Mouse (Mus musculus) lung, embryonic 14.5 days (tissue): ENCODE data around the gene Olfr954. TPM values are rescaled to one million over a fixed set of nuclear protein-coding genes. Genes with fewer than 3 reads are reported as not detected.

Experiments used
- ATAC-seq: fragments of 200-750 bp; cut with Nextera tagmentation; 2 replicates; pipeline ENCODE4 v1.8.0; 2017; ENCODE audit warnings: mild to moderate bottlenecking, moderate TSS enrichment, moderate library complexity; ENCODE audit not compliant: insufficient read depth
- DNase-seq: peaks from one replicate; pipeline ENCODE4 v3.0.0-alpha.2; 2015
- H3K27ac ChIP-seq: fragments of 300-500 bp; sonication (generic); 2 replicates; pipeline ENCODE4 v1.5.1; 2014; ENCODE audit warnings: low read depth, mild to moderate bottlenecking, moderate library complexity
- H3K27me3 ChIP-seq: fragments of 300-500 bp; sonication (generic); 2 replicates; pipeline ENCODE4 v1.6.1; 2014; ENCODE audit warnings: low read length, control low read depth; ENCODE audit not compliant: insufficient read depth
- H3K36me3 ChIP-seq: fragments of 300-500 bp; sonication (generic); 2 replicates; pipeline ENCODE4 v1.6.1; 2014; ENCODE audit warnings: control low read depth; ENCODE audit not compliant: insufficient read depth
- H3K4me1 ChIP-seq: fragments of 300-500 bp; sonication (generic); 2 replicates; pipeline ENCODE4 v1.6.1; 2014; ENCODE audit warnings: antibody characterized with exemption, control low read depth; ENCODE audit not compliant: insufficient read depth
- H3K4me2 ChIP-seq: fragments of 300-500 bp; sonication (generic); 2 replicates; pipeline ENCODE4 v1.6.1; 2014; ENCODE audit warnings: mild to moderate bottlenecking
- H3K4me3 ChIP-seq: fragments of 300-500 bp; sonication (generic); 2 replicates; pipeline ENCODE4 v1.5.1; 2014; ENCODE audit warnings: low read depth, low read length
- H3K9ac ChIP-seq: fragments of 300-500 bp; sonication (generic); 2 replicates; pipeline ENCODE4 v1.6.1; 2014
- H3K9me3 ChIP-seq: fragments of 300-500 bp; sonication (generic); 2 replicates; pipeline ENCODE4 v1.6.1; 2016; ENCODE audit warnings: low read depth, low read length, control low read depth
- CTCF ChIP-seq: IDR thresholded peaks from 2 replicates; pipeline ENCODE4 v1.5.1; 2016; ENCODE audit warnings: antibody characterized with exemption, low read depth
- WGBS: fragments of 180-500 bp; shearing (Covaris S2); extraction: QIAGEN DNeasy Blood & Tissue Kit; methylation state at CpG from one replicate; pipeline ENCODE4 v1.1.7; 2014; 5-methylcytosine and 5-hydroxymethylcytosine counted together
- polyA plus RNA-seq: library from polyadenylated mRNA; unstranded; fragments of >200 nt; fragmentation: Nextera tagmentation; extraction: Ambion mirVana; gene quantifications from 2 replicates; pipeline ENCODE4 v1.2.1, GENCODE M21; 2014

Gene Olfr954
- not detected in 2 replicates for polyA plus RNA-seq

DNA sequence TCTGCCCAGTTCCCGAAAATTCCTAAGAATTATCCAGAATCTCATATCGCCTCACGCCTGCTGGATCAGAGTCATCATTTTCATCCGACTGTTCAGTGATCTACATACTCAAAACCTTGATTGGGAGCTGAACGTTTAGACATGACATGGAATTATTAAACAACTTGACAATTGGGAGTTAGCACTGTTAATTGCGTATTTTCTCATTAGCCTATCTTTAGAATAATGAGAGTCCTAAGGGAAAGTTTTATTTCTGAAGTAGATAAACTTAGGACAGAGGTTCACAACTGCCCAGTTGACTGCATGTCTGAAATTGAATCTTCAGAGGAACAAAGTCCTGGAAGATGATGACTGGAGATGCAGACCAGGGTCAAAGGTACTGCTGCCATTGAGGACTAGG is at the start of gene Olfr954:
TSS of gene Olfr954 (plus strand) at position 301 of the 400 bp plus-strand sequence.
- H3K9ac ChIP-seq: no peak within 1 kb of the TSS
- H3K27me3 ChIP-seq: no peaks in the 10 kb centered on the region
- no peaks in the 10 kb centered on the region for H3K36me3 ChIP-seq
- H3K4me2 ChIP-seq: no peak within 1 kb of the TSS
- TF ChIP-seq CTCF: no peak
- H3K9me3 ChIP-seq: no peaks in the 10 kb centered on the region
- ATAC-seq: no peak
- no peak within 1 kb of the TSS for H3K27ac ChIP-seq
- WGBS: 75% methylated on average over 6 of the region's 6 CpGs
- no peak within 1 kb of the TSS for H3K4me3 ChIP-seq
- no peaks in the 10 kb centered on the region for H3K4me1 ChIP-seq
- no peak for DNase-seq

DNA sequence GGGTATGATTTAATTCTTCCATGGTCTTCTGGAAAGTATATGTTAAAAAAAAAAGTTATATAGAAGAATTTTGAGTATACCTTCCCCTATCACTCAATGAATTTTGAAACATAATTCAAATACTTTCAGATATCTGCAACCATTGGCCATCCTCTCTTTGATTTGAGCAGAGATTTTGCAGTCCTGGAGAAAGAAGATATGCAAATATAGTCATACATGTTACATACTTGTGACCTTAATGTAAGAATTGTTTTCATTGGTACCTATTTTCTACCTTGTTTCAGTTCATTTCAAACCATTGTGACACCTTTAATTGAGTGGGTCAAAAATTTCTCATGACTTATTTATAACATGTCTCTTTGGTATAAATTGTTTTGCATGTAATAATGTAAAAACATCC is 29.5 kb upstream of the Olfr954 start, which contains the start of gene Olfr952:
TSS of gene Olfr952 (minus strand) at position 101 of the 400 bp plus-strand sequence.
- no peak within 1 kb of the TSS for H3K4me2 ChIP-seq
- no peaks in the 10 kb centered on the region for H3K9me3 ChIP-seq
- no peaks in the 10 kb centered on the region for H3K4me1 ChIP-seq
- no peak within 1 kb of the TSS for H3K9ac ChIP-seq
- no peak for TF ChIP-seq CTCF
- no peak for DNase-seq
- no peak within 1 kb of the TSS for H3K27ac ChIP-seq
- H3K4me3 ChIP-seq: no peak within 1 kb of the TSS
- H3K27me3 ChIP-seq: no peaks in the 10 kb centered on the region
- no peak for ATAC-seq
- H3K36me3 ChIP-seq: no peaks in the 10 kb centered on the region

DNA sequence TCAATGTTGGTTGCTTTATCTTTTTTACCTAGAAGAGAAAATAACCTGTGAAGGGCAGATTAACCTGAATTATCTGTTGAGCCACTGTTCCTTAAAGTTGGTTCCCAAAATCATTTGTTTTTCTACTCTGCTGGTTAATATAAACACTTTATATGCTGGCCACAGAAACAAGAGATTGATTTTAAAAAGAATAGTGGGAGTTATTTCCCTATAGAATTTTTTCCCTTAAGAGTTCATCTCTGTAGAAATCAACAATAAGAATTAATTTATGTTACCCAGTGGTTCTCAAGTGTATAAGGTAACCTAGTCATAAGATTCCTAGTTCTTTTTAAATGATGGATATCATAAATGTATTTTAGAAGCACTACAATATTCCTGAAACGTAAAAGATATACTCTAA is 15.3 kb downstream of the Olfr954 start, which contains the start of gene Olfr955:
TSS of gene Olfr955 (minus strand) at position 101 of the 400 bp plus-strand sequence.
- 47% methylated on average over 1 of the region's 1 CpGs for WGBS
- H3K9me3 ChIP-seq: no peaks in the 10 kb centered on the region

DNA sequence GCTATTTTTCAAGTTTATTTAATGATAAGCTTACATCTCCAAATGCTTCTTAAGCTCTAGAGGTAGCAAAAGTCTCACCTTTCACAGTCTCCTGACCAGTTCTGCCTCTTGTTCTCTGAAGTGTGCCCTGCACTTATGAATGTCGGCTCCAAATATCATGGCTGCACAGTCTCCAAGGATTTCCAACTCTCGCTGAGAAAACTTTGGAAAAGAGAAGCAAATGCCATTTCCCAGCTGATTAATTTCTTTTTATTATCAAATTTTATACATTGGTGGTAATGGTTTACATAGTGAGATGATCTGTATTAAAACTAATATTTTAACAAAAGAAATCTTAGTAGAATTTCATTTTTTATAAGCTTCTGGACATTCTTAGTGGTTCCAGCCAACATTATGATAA is 37.4 kb downstream of the Olfr954 start, which contains the start of gene Olfr44:
TSS of gene Olfr44 (minus strand) at position 101 of the 400 bp plus-strand sequence.
- no peak within 1 kb of the TSS for H3K27ac ChIP-seq
- 64% methylated on average over 2 of the region's 2 CpGs for WGBS

More for the DNA sequence above, 15.3 kb downstream of the Olfr954 start, which contains the start of gene Olfr955:
- no peaks in the 10 kb centered on the region for H3K27me3 ChIP-seq
- no peaks in the 10 kb centered on the region for H3K36me3 ChIP-seq
- no peak within 1 kb of the TSS for H3K4me2 ChIP-seq
- H3K27ac ChIP-seq: no peak within 1 kb of the TSS
- no peak within 1 kb of the TSS for H3K4me3 ChIP-seq
- ATAC-seq (no peak), DNase-seq (no peak)
- no peak for TF ChIP-seq CTCF
- no peaks in the 10 kb centered on the region for H3K4me1 ChIP-seq
- no peak within 1 kb of the TSS for H3K9ac ChIP-seq

DNA sequence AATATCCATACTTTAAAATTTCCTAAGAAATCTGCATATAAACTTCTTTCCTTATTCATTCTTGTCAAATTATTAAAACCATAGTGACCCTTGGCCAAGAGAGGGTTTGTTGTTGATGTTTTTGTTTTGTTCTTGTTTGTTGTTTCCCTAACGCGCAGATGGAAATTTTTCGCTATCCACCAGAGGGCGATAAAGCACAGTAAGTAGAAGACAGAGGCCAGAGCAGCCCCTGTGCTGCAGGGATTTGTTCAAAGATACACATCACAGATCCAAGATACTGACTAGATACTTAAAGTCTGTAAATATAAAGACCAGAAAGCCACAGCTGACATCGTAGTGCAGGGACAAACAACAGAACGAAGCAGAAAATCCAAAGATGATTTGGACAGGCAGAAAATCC is 52.5 kb downstream of the Olfr954 start:
- ATAC-seq (no peak), DNase-seq (peak; percentile 84)
- no peak overlapping the region for H3K27ac ChIP-seq
- H3K36me3 ChIP-seq: no peaks in the 10 kb centered on the region
- no peak overlapping the region for H3K4me2 ChIP-seq
- no peaks in the 10 kb centered on the region for H3K27me3 ChIP-seq
- no peaks in the 10 kb centered on the region for H3K9me3 ChIP-seq
- no peaks in the 10 kb centered on the region for H3K4me1 ChIP-seq
- H3K9ac ChIP-seq: no peak overlapping the region
- H3K4me3 ChIP-seq: no peak overlapping the region
- peak; percentile 76 for TF ChIP-seq CTCF
- 11% methylated on average over 6 of the region's 6 CpGs for WGBS

More for the DNA sequence above, 37.4 kb downstream of the Olfr954 start, which contains the start of gene Olfr44:
- Histone ChIP-seq H3K4me3 (no peak within 1 kb of the TSS), H3K9me3 (no peaks in the 10 kb centered on the region), H3K4me1 (no peaks in the 10 kb centered on the region), H3K9ac (no peak within 1 kb of the TSS), H3K4me2 (no peak within 1 kb of the TSS), H3K36me3 (no peaks in the 10 kb centered on the region), H3K27me3 (no peaks in the 10 kb centered on the region)
- no peak for TF ChIP-seq CTCF
- DNase-seq (no peak), ATAC-seq (no peak)

DNA sequence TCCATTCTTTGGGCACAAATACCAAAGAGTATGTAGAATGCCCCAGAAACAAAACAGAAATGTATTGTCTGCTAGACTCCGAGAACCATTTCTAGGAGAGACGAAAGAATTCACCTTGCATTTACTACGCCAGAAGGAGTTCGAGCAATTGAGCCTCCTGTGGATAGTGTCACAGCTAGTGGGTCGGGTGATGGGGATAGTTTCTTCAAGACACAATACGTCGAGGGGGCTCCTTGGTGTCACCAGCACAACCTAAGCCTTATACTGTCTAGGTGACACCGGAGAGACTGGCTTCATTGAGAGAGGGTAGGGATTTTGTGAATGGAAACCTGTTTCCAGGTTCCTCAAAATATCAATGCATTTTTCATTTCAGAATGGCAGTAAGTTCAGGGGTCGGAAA is 52.9 kb downstream of the Olfr954 start:
- Histone ChIP-seq H3K27ac (no peak overlapping the region), H3K36me3 (no peaks in the 10 kb centered on the region), H3K4me1 (no peaks in the 10 kb centered on the region), H3K27me3 (no peaks in the 10 kb centered on the region), H3K4me3 (no peak overlapping the region), H3K4me2 (no peak overlapping the region), H3K9ac (no peak overlapping the region), H3K9me3 (no peaks in the 10 kb centered on the region)
- DNase-seq (no peak), ATAC-seq (no peak)
- 77% methylated on average over 9 of the region's 9 CpGs for WGBS
- no peak for TF ChIP-seq CTCF

Other genes starting within 250 kb of the Olfr954 start
- gene Olfr1537, start 206.7 kb upstream of the Olfr954 start, polyA plus RNA-seq: not detected in 2 replicates
- gene Olfr945, start 179.9 kb upstream of the Olfr954 start, polyA plus RNA-seq: not detected in 2 replicates
- not detected in 2 replicates for gene Olfr948, start 130.7 kb upstream of the Olfr954 start, polyA plus RNA-seq
- gene Olfr951, start 69.3 kb upstream of the Olfr954 start, polyA plus RNA-seq: not detected in 2 replicates
- gene Olfr952, start 29.6 kb upstream of the Olfr954 start, polyA plus RNA-seq: not detected in 2 replicates
- gene Olfr955, start 15.2 kb downstream of the Olfr954 start, polyA plus RNA-seq: not detected in 2 replicates
- not detected in 2 replicates for gene Olfr44, start 37.3 kb downstream of the Olfr954 start, polyA plus RNA-seq
- not detected in 2 replicates for gene Olfr957, start 59.1 kb downstream of the Olfr954 start, polyA plus RNA-seq
- gene Olfr958, start 97.4 kb downstream of the Olfr954 start, polyA plus RNA-seq: not detected in 2 replicates
- not detected in 2 replicates for gene Olfr959, start 118.9 kb downstream of the Olfr954 start, polyA plus RNA-seq
- gene AW551984, start 147.7 kb downstream of the Olfr954 start, polyA plus RNA-seq: 10.4 and 11.7 TPM in 2 replicates
- gene Olfr148, start 154.0 kb downstream of the Olfr954 start, polyA plus RNA-seq: not detected in 2 replicates
- not detected in 2 replicates for gene Olfr960, start 164.7 kb downstream of the Olfr954 start, polyA plus RNA-seq
- not detected in 2 replicates for gene Olfr961, start 188.4 kb downstream of the Olfr954 start, polyA plus RNA-seq
- gene Olfr963, start 210.5 kb downstream of the Olfr954 start, polyA plus RNA-seq: not detected in 2 replicates